Mouse (Mus musculus): ENCODE results near the gene Rif1. TPM values are rescaled to one million over a fixed set of nuclear protein-coding genes. Genes with fewer than 3 reads are reported as not detected.

Gene Rif1
- polyA plus RNA-seq (2014; fragmentation: Illumina TruSeq; extraction: RNeasy Lipid Tissue Mini Kit (QIAGEN cat#74804); ENCODE audit: low read depth, low replicate concordance) = 14.5 TPM

DNA sequence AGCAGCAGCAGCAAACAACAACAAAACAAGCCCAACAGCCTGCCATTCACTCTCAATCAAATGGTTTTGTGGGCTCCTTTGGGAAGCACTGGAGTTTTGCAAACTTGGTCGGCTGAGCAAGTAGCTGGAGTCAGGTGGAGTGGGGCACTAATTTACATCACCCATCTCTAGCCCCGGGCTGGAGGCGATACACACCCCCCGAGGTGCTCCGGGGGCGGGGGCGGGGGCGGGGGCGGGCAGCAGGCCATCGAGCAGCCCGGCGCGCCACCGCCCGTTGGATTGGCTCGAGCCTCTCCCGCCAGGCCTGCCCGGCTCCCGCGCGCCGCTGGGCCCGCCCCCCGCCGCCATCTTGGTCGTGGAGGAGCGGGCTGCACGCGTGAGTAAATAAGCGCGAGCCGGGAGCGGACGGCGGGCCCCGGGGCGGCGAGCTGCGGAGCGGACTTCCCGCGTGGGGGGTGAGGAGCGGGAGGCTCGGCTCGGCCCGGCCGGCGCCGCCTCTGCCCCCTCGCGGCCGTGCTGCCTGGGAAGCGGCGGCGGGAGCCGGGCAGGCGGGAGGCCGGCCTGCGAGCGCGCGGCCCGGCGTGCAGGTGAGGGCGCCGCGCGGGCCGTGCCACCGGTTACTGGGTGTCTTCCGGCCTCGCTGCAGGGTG, at the start of gene Rif1:
TSS of gene Rif1 (plus strand) at position 342 of the 650 bp plus-strand sequence.

DNA sequence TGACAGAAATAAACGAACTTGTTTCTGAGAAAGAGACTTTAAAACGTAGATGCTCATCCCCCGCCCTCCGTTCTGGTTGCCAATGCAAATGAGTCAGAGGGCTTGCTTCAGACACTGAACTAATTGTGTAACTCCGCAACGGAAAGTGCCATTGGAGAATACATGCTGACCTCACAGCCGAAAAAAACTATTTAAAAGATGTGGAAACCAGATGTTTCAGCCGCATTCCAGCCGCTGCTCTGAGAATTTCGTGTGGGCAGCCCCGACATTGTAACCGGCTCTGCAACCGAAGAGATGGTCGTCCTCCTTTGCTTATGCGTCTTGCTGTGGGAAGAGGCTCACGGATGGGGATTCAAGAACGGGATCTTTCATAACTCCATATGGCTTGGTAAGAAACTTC, 34.8 kb upstream of the Rif1 start, which contains the start of gene Tnfaip6:
TSS of gene Tnfaip6 (plus strand) at position 128 of the 400 bp plus-strand sequence.

Other genes with a start within 250 kb of the Rif1 start
- 6.0 TPM for gene Rbm43, start 137.7 kb upstream of the Rif1 start, polyA plus RNA-seq (2014; fragmentation: Illumina TruSeq; extraction: RNeasy Lipid Tissue Mini Kit (QIAGEN cat#74804); ENCODE audit: low read depth, low replicate concordance)
- gene Nmi, start 99.3 kb upstream of the Rif1 start, polyA plus RNA-seq (2014; fragmentation: Illumina TruSeq; extraction: RNeasy Lipid Tissue Mini Kit (QIAGEN cat#74804); ENCODE audit: low read depth, low replicate concordance) = 47.5 TPM
- gene Tnfaip6, start 34.8 kb upstream of the Rif1 start, polyA plus RNA-seq (2014; fragmentation: Illumina TruSeq; extraction: RNeasy Lipid Tissue Mini Kit (QIAGEN cat#74804); ENCODE audit: low read depth, low replicate concordance) = not detected